17 mouse cellular contexts compared by ENCODE assay signal in the genomic region with DNA sequence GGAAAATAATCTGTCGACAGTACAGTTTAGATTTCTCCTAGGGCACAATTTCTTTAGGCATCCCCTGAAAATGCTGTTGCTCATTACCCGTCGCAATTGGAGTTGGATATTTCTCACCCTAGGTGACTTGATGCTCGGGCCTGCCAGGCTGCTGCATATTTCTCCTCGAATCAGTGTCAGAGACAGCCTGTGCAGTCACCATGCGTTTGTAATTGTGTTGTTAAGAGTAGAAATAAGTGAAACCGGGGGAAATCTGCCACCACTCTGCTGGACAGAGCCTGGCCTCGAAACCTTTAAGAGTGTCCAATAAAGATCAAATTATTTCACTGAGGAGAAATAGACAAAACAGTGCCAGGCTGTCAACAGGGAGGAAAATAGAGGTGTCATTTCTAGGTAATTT.
"Had no signal": no experiment of that assay in that cellular context is flagged by ENCODE, and none has a peak within 500 bp of the region (broad histone marks: within the 10 kb centered on the region; RNA-seq: fewer than 3 reads in every experiment).

No protein-coding gene starts in this region.

- H3K27ac ChIP-seq: left cerebral cortex, adult 2 months; limb, embryonic 12.5 days; liver, embryonic 13.5 days; lung, embryonic 15.5 days; macrophage; neural tube, embryonic 15.5 days; stomach, embryonic 15.5 days had no signal

- H3K27me3 ChIP-seq: limb, embryonic 12.5 days; liver, embryonic 13.5 days; lung, embryonic 15.5 days; megakaryocyte, embryonic 14.5 days; neural tube, embryonic 15.5 days; stomach, embryonic 15.5 days had no signal

- H3K4me3 ChIP-seq: left cerebral cortex, adult 2 months; limb, embryonic 12.5 days; liver, embryonic 13.5 days; lung, embryonic 15.5 days; megakaryocyte, embryonic 14.5 days; myocyte; neural tube, embryonic 15.5 days; stomach, embryonic 15.5 days had no signal

- H3K4me1 ChIP-seq: limb, embryonic 12.5 days; liver, embryonic 13.5 days; lung, embryonic 15.5 days; megakaryocyte, embryonic 14.5 days; neural tube, embryonic 15.5 days; stomach, embryonic 15.5 days had no signal

- DNase-seq: kidney, adult 8-10 months; kidney, postnatal 25 days; liver; liver, embryonic 13.5 days; liver, postnatal 0 days; lung, postnatal 14 days; right cerebral cortex, postnatal 4 days; thymus, adult 2 months; thymus, postnatal 25 days had no signal
